Mouse (Mus musculus) limb, embryonic 14.5 days (tissue): ENCODE results near the gene Trappc1. TPM values are rescaled to one million over a fixed set of nuclear protein-coding genes. Genes with fewer than 3 reads are reported as not detected.

Experiments used
- ATAC-seq: fragments of 200-750 bp; cut with Nextera tagmentation; 2 replicates; pipeline ENCODE4 v1.8.0; 2017; ENCODE audit warnings: low read depth, moderate number of reproducible peaks, moderate TSS enrichment; ENCODE audit not compliant: low FRiP score
- DNase-seq: peaks from one replicate; pipeline ENCODE4 v3.0.0-alpha.2; 2015; ENCODE audit warnings: low spot score
- H3K27ac ChIP-seq: fragments of 300-500 bp; sonication (generic); replicated peaks from 2 replicates; pipeline ENCODE4 v1.5.1; 2014; ENCODE audit warnings: low read depth, mild to moderate bottlenecking, low read length, moderate library complexity, mixed read lengths
- H3K27me3 ChIP-seq: fragments of 300-500 bp; sonication (generic); 2 replicates; pipeline ENCODE4 v1.6.1; 2014; ENCODE audit warnings: low read length, mixed read lengths; ENCODE audit not compliant: control insufficient read depth, insufficient read depth
- H3K36me3 ChIP-seq: fragments of 300-500 bp; sonication (generic); 2 replicates; pipeline ENCODE4 v1.6.1; 2014; ENCODE audit warnings: mild to moderate bottlenecking, low read length, moderate library complexity, mixed read lengths; ENCODE audit not compliant: control insufficient read depth, insufficient read depth
- H3K4me1 ChIP-seq: fragments of 300-500 bp; sonication (generic); 2 replicates; pipeline ENCODE4 v1.6.1; 2014; ENCODE audit warnings: antibody characterized with exemption, low read length, mixed read lengths; ENCODE audit not compliant: control insufficient read depth, insufficient read depth
- H3K4me2 ChIP-seq: fragments of 300-500 bp; sonication (generic); replicated peaks from 2 replicates; pipeline ENCODE4 v1.6.1; 2014; ENCODE audit warnings: low read depth, mild to moderate bottlenecking, low read length, moderate library complexity; ENCODE audit not compliant: severe bottlenecking
- H3K4me3 ChIP-seq: fragments of 300-500 bp; sonication (generic); replicated peaks from 2 replicates; pipeline ENCODE4 v1.5.1; 2014; ENCODE audit warnings: low read length
- H3K9ac ChIP-seq: fragments of 300-500 bp; sonication (generic); 2 replicates; pipeline ENCODE4 v1.6.1; 2014; ENCODE audit warnings: mild to moderate bottlenecking, low read depth, low read length, moderate library complexity; ENCODE audit not compliant: severe bottlenecking
- H3K9me3 ChIP-seq: fragments of 300-500 bp; sonication (generic); 2 replicates; pipeline ENCODE4 v1.6.1; 2016; ENCODE audit warnings: low read length; ENCODE audit not compliant: control insufficient read depth
- POLR2A ChIP-seq: fragments of 200-500 bp; IDR thresholded peaks from 2 replicates; pipeline ENCODE4 v1.8.0; 2012; ENCODE audit warnings: inconsistent platforms, mild to moderate bottlenecking, moderate library complexity, borderline replicate concordance; ENCODE audit not compliant: insufficient read depth, insufficient read length; ENCODE audit errors: extremely low read depth
- WGBS: fragments of 180-500 bp; shearing (Covaris S2); extraction: QIAGEN DNeasy Blood & Tissue Kit; methylation state at CpG from one replicate; pipeline ENCODE4 v1.1.7; 2014; 5-methylcytosine and 5-hydroxymethylcytosine counted together
- polyA plus RNA-seq, 2 experiments: library from polyadenylated mRNA; depleted of rRNA in 1 of 2; stranded (reverse) in 1 of 2; unstranded in 1 of 2; fragments of >200 nt; fragmentation: Nextera tagmentation in 1 of 2; extraction: Ambion mirVana in 1 of 2; gene quantifications; 2 replicates each; pipeline versions ENCODE4 v1.2.1 to v1.2.3; 2012 to 2014

The Trappc1 gene
- polyA plus RNA-seq, 2 experiments, result 93.7 to 144 TPM

DNA sequence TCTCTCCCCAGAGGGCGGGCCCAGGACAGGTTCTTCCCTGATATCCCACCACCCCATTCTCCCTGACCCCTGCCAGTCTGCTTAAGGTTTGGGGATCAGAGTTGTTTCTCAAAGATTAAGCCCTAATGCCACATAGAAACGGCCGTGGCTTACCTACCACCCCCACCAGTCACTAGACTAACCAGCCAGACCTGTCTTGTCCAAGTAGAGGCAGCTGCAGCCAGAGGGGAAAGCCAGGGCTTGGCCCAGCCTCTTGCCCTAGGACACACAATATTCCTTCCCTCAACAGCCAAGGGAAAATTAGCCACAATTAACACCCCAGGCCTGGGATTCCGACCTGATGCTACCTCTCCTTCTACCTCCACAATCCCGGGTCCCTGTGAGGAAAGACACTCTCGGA lies 41.9 kb downstream of the Trappc1 start:
- Histone ChIP-seq H3K36me3 (peaks cover 38% of the 10 kb centered on the region), H3K9ac (peak overlapping the region; percentile 61), H3K4me2 (peak overlapping the region; percentile 94), H3K27ac (peak overlapping the region; percentile 94), H3K4me1 (peaks cover 35% of the 10 kb centered on the region), H3K27me3 (no peaks in the 10 kb centered on the region), H3K9me3 (no peaks in the 10 kb centered on the region), H3K4me3 (peak overlapping the region; percentile 94)
- 15% methylated on average over 6 of the region's 6 CpGs for WGBS
- TF ChIP-seq POLR2A, result no peak
- DNase-seq (peak; percentile 15), ATAC-seq (no peak)

DNA sequence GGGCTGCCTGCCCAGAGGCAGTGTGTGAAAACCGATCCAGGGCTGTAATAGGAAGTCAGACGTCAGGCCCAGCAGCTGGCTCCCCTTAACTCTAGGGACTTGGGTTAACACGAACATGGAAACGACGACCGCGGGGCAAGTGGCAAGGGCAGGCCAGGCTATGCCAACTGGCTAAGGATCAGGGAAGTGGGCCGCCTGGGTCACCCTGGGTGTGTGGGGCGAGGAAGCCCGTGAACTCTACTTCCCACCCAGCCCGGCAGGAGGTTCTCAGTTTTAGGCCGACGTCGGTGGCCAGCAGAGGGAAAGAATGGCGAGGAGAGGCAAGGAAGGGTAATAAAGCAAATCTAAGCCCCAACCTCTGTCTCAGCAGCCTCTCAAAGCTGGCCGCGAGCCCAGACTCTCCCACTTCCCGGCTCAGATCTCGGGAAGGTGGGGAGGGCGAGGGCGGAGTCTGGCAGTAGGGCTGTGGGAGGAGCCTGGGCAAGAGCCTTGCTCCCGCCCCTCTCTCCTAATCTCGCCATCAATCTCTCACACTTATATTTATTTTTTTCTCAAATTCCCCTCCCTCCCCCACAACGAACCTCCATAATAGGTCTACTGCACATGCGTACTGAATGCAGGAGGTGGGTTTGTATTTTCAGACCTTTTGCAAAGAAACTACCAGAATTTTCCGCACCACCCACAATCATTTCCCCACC lies 42.5 kb downstream of the Trappc1 start:
- ATAC-seq (peak; percentile 86), DNase-seq (peak; percentile 99)
- Histone ChIP-seq H3K4me1 (peaks cover 40% of the 10 kb centered on the region), H3K9me3 (no peaks in the 10 kb centered on the region), H3K27me3 (no peaks in the 10 kb centered on the region), H3K4me3 (peak overlapping the region; percentile 94), H3K36me3 (peaks cover 32% of the 10 kb centered on the region), H3K9ac (peak overlapping the region; percentile 61), H3K27ac (peak overlapping the region; percentile 100), H3K4me2 (peak overlapping the region; percentile 94)
- TF ChIP-seq POLR2A, result peak; percentile 39; the same call in 1 of the 2 replicates
- under 1% methylated on average over 26 of the region's 26 CpGs for WGBS

GRCm38 (mm10) chr11:69366855-69367615 lies 43.3 kb downstream of the Trappc1 start:
- Histone ChIP-seq H3K4me3 (peak overlapping the region; percentile 94), H3K9me3 (no peaks in the 10 kb centered on the region), H3K4me1 (peaks cover 46% of the 10 kb centered on the region), H3K27ac (peak overlapping the region; percentile 100), H3K27me3 (no peaks in the 10 kb centered on the region), H3K9ac (peak overlapping the region; percentile 100), H3K36me3 (peaks cover 25% of the 10 kb centered on the region), H3K4me2 (peak overlapping the region; percentile 94)
- DNase-seq (peak; percentile 33), ATAC-seq (no peak)
- WGBS, result under 1% methylated on average over 22 of the region's 22 CpGs
- no peak for TF ChIP-seq POLR2A

DNA sequence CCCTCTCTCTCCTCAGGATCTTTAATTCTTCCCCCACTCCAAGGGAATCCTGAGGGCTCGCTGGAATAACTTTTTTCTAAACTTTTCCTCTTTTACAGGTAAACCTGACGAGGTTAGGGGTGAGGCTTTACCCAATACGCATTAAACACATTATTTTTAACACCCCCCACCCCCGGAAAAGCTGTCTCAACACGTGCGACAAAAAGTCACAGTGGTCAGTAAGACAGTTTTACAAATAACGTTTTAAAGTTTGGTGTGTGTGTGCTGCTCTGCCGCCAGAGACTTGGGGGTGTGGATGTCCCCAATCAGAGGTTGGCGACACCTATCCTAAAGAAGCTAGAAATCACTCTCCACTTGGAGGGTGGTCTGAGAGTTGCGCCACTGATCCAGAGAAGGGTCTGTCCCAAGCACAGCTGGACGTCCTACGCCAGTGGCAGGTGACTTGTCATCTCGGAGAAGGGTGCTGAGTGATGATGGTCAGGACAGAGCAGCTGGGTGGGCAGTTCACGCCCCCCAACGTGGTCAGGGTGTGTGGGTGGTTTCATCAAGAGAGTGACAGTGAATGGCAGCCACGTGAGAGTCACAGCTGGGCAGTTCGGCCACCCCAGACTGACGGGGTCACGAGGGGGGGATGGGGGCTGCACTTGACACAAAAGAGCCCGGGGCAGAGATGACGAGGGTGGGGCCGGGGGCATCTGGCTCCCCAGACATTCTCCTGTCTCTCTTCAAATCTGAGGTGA lies 44.0 kb downstream of the Trappc1 start:
- ATAC-seq (no peak), DNase-seq (peak; percentile 41)
- peaks cover 48% of the 10 kb centered on the region for H3K4me1 ChIP-seq

More for the DNA sequence above, 44.0 kb downstream of the Trappc1 start:
- Histone ChIP-seq H3K27ac (peak overlapping the region; percentile 100), H3K9me3 (no peaks in the 10 kb centered on the region), H3K4me3 (peak overlapping the region; percentile 94), H3K27me3 (no peaks in the 10 kb centered on the region), H3K36me3 (peaks cover 17% of the 10 kb centered on the region), H3K4me2 (peak overlapping the region; percentile 94), H3K9ac (peak overlapping the region; percentile 100)
- TF ChIP-seq POLR2A, result no peak
- 2% methylated on average over 22 of the region's 22 CpGs for WGBS
